Mouse (Mus musculus): Measurements from ENCODE around the gene Tnfrsf26. TPM values are rescaled to one million over a fixed set of nuclear protein-coding genes. Genes with fewer than 3 reads are reported as not detected.

Tnfrsf26 gene
- polyA plus RNA-seq, 1 experiment from 2014 or later = 0.54 TPM

DNA sequence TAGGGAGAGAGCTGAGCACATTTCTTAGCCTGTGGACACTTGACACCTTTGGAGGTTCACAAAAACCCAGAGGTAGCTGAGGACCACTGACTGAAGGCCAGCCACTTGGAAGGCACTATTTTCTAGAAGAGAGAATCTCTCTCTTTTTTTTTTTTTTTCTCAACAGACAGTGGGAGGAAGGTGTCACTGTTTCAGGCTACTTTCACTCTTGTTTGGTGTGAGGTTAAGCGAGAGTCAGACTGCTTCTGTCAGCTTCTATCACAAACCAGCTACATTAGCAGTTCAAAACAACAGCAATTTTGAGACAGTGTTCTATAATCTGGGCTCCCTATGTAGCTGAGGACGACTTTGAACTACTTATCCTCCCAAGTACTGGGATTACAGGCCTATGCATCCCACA is 2.3 kb downstream of the Tnfrsf26 start:
- ATAC-seq (ENCODE audit: low read depth) = no peak
- H3K4me2 ChIP-seq = no peak overlapping the region
- H3K9ac ChIP-seq = no peak overlapping the region
- H3K4me3 ChIP-seq (replicated peaks) = no peak overlapping the region
- no peak overlapping the region for H3K27ac ChIP-seq
- H3K9me3 ChIP-seq (replicated peaks) = no peaks in the 10 kb centered on the region
- no peaks in the 10 kb centered on the region for H3K36me3 ChIP-seq
- no peaks in the 10 kb centered on the region for H3K4me1 ChIP-seq (replicated peaks)
- no peaks in the 10 kb centered on the region for H3K27me3 ChIP-seq
- DNase-seq = no peak
- 48% methylated on average over 2 of the region's 2 CpGs for WGBS (ENCODE audit: insufficient replicate concordance)

GRCm38 (mm10) chr7:143625151-143625550 is 3.4 kb downstream of the Tnfrsf26 start:
- H3K9me3 ChIP-seq (replicated peaks) = no peaks in the 10 kb centered on the region
- DNase-seq = no peak
- no peak overlapping the region for H3K27ac ChIP-seq
- no peaks in the 10 kb centered on the region for H3K4me1 ChIP-seq (replicated peaks)
- H3K4me3 ChIP-seq (replicated peaks) = no peak overlapping the region
- H3K9ac ChIP-seq = no peak overlapping the region
- H3K36me3 ChIP-seq = no peaks in the 10 kb centered on the region
- WGBS (ENCODE audit: insufficient replicate concordance) = 26% methylated on average over 5 of the region's 5 CpGs
- H3K27me3 ChIP-seq = no peaks in the 10 kb centered on the region
- ATAC-seq (ENCODE audit: low read depth) = no peak
- no peak overlapping the region for H3K4me2 ChIP-seq

DNA sequence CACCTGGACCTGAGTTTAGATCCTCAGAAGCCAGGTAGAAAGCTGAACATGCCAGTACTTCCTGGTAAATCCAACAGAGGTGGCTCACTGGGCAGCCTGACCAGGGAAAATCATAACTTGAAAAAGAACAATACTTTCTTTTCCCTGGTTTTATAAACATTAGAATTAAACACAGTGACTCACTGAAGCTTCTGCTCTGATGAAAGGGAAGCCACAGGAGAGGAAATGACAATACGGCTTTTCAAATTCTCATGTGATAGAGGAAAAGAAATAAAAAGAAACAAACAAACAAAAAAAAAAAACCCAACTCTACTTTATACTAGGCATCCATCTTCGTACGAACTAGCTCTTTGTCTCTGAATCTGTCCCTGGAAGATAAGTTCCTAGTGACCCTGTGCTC is 4.0 kb downstream of the Tnfrsf26 start:
- H3K27ac ChIP-seq = no peak overlapping the region
- H3K4me1 ChIP-seq (replicated peaks) = no peaks in the 10 kb centered on the region
- DNase-seq = no peak
- no peak overlapping the region for H3K4me3 ChIP-seq (replicated peaks)
- H3K9me3 ChIP-seq (replicated peaks) = no peaks in the 10 kb centered on the region
- H3K36me3 ChIP-seq = no peaks in the 10 kb centered on the region
- 46% methylated on average over 3 of the region's 3 CpGs for WGBS (ENCODE audit: insufficient replicate concordance)
- no peaks in the 10 kb centered on the region for H3K27me3 ChIP-seq
- no peak overlapping the region for H3K4me2 ChIP-seq
- ATAC-seq (ENCODE audit: low read depth) = no peak
- no peak overlapping the region for H3K9ac ChIP-seq

GRCm38 (mm10) chr7:143620951-143621350 is 7.6 kb downstream of the Tnfrsf26 start:
- no peak overlapping the region for H3K4me2 ChIP-seq
- H3K4me1 ChIP-seq (replicated peaks) = no peaks in the 10 kb centered on the region
- ATAC-seq (ENCODE audit: low read depth) (no peak), DNase-seq (no peak)
- no peaks in the 10 kb centered on the region for H3K27me3 ChIP-seq
- no peaks in the 10 kb centered on the region for H3K9me3 ChIP-seq (replicated peaks)
- H3K4me3 ChIP-seq (replicated peaks) = no peak overlapping the region
- no peaks in the 10 kb centered on the region for H3K36me3 ChIP-seq
- H3K9ac ChIP-seq = no peak overlapping the region
- no peak overlapping the region for H3K27ac ChIP-seq
- WGBS (ENCODE audit: insufficient replicate concordance) = 43% methylated on average over 1 of the region's 1 CpGs

DNA sequence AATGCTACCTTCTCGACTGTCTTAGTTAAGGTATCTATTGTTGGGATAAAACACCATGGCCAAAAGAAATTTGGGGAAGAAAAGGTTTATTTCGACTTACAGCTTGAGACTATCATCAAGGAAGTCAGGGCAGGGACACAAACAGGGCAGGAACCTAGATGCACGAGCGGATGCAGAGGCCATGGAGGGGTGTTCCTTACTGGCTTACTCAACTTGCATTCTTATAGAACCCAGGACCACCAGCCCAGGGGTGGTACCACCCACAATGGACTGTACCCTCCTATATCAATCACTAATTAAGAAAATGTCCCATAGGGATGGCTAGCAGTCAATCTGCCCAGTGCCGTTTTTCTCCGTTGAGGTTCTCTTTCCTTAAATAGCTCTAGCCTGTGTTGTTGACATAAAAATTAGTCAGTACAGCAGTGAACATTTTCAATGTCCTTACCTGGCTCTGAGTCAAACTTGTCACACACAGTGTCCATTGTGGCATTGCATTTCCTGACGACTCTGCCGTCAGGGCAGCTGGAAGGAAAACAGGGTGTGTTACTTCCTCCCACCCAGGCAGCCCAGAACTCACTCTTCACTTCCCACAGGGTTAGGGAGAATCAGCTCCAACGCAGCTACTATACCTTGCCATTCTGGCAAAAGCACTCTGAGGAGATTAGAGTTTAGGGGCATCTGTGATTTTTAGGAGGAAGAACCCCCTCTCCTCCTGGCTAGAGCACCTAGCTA is 14.0 kb downstream of the Tnfrsf26 start:
- ATAC-seq (ENCODE audit: low read depth) (no peak), DNase-seq (no peak)

DNA sequence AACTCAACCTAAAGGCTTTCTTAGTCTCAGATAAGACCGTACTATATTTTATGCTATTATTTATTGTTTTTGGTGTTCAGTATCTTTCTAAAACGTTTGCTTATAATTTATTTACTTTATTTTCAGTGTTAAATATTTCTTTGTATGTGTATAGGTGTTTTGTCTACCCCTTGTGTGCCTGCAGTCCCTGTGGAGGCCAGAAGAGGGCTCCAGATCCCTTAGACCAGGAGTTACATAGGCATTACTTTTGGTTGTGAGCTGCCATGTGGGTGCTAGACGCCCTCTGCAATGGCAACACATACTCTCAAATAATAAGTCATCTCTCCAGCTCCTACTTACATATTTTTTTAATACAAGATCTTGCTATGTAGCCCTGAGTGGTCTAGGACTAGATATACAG is 16.3 kb downstream of the Tnfrsf26 start:
- no peak overlapping the region for H3K4me2 ChIP-seq
- no peaks in the 10 kb centered on the region for H3K4me1 ChIP-seq (replicated peaks)
- H3K36me3 ChIP-seq = no peaks in the 10 kb centered on the region
- no peak overlapping the region for H3K27ac ChIP-seq
- 50% methylated on average over 3 of the region's 3 CpGs for WGBS (ENCODE audit: insufficient replicate concordance)
- ATAC-seq (ENCODE audit: low read depth) (no peak), DNase-seq (no peak)
- no peak overlapping the region for H3K9ac ChIP-seq
- no peaks in the 10 kb centered on the region for H3K27me3 ChIP-seq
- no peak overlapping the region for H3K4me3 ChIP-seq (replicated peaks)
- H3K9me3 ChIP-seq (replicated peaks) = no peaks in the 10 kb centered on the region

More for the DNA sequence above, 14.0 kb downstream of the Tnfrsf26 start:
- Histone ChIP-seq H3K4me2 (no peak overlapping the region), H3K9me3 (replicated peaks) (no peaks in the 10 kb centered on the region), H3K4me3 (replicated peaks) (no peak overlapping the region), H3K27ac (no peak overlapping the region), H3K9ac (no peak overlapping the region), H3K27me3 (no peaks in the 10 kb centered on the region), H3K36me3 (no peaks in the 10 kb centered on the region), H3K4me1 (replicated peaks) (no peaks in the 10 kb centered on the region)
- WGBS (ENCODE audit: insufficient replicate concordance) = 33% methylated on average over 9 of the region's 9 CpGs

- no peak overlapping the region for H3K27ac ChIP-seq
- no peaks in the 10 kb centered on the region for H3K36me3 ChIP-seq
- no peak overlapping the region for H3K9ac ChIP-seq
- no peak overlapping the region for H3K4me3 ChIP-seq (replicated peaks)
- ATAC-seq (ENCODE audit: low read depth) (no peak), DNase-seq (no peak)
- 21% methylated on average over 3 of the region's 3 CpGs for WGBS (ENCODE audit: insufficient replicate concordance)
- peaks cover 18% of the 10 kb centered on the region for H3K4me1 ChIP-seq (replicated peaks)
- no peak overlapping the region for H3K4me2 ChIP-seq
- no peaks in the 10 kb centered on the region for H3K27me3 ChIP-seq
- no peaks in the 10 kb centered on the region for H3K9me3 ChIP-seq (replicated peaks)
Measured at GRCm38 (mm10) chr7:143605321-143605720, 23.2 kb downstream of the Tnfrsf26 start.

- H3K27ac ChIP-seq = no peak overlapping the region
- ATAC-seq (ENCODE audit: low read depth) (no peak), DNase-seq (no peak)
- H3K4me3 ChIP-seq (replicated peaks) = no peak overlapping the region
- WGBS (ENCODE audit: insufficient replicate concordance) = 21% methylated on average over 2 of the region's 2 CpGs
- H3K27me3 ChIP-seq = no peaks in the 10 kb centered on the region
- no peaks in the 10 kb centered on the region for H3K9me3 ChIP-seq (replicated peaks)
- no peak overlapping the region for H3K9ac ChIP-seq
- peaks cover 19% of the 10 kb centered on the region for H3K4me1 ChIP-seq (replicated peaks)
- no peaks in the 10 kb centered on the region for H3K36me3 ChIP-seq
- H3K4me2 ChIP-seq = no peak overlapping the region
Measured at GRCm38 (mm10) chr7:143604889-143605288, 23.6 kb downstream of the Tnfrsf26 start.

DNA sequence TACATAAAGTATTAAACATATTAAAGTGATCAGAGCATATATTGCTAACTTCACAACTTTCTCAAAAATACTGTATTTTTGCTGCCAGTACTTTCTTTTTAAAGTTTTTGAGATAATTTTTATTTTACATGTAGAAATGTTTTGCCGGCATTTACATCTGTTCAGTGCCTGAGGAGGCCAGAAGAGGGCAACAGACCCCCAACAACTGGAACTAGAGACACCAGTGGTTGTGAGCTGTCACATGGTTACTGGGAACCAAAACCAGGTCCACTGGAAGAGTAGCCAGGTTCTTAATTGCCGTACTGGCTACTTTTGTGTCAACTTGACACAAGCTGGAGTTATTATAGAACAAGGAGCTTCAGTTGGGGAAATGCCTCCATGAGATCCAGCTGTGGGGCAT is 26.8 kb downstream of the Tnfrsf26 start:
- H3K4me3 ChIP-seq (replicated peaks) = no peak overlapping the region
- WGBS (ENCODE audit: insufficient replicate concordance) = 73% methylated on average over 2 of the region's 2 CpGs
- H3K9ac ChIP-seq = no peak overlapping the region
- DNase-seq = no peak
- H3K4me2 ChIP-seq = no peak overlapping the region
- H3K4me1 ChIP-seq (replicated peaks) = peaks cover 42% of the 10 kb centered on the region
- no peaks in the 10 kb centered on the region for H3K27me3 ChIP-seq
- no peak for ATAC-seq (ENCODE audit: low read depth)
- no peaks in the 10 kb centered on the region for H3K9me3 ChIP-seq (replicated peaks)
- peaks cover 21% of the 10 kb centered on the region for H3K36me3 ChIP-seq
- no peak overlapping the region for H3K27ac ChIP-seq

- peak overlapping the region; percentile 85 for H3K27ac ChIP-seq
- H3K4me1 ChIP-seq (replicated peaks) = peaks cover 46% of the 10 kb centered on the region
- no peaks in the 10 kb centered on the region for H3K27me3 ChIP-seq
- peak overlapping the region; percentile 92 for H3K4me2 ChIP-seq
- 7% methylated on average over 15 of the region's 15 CpGs for WGBS (ENCODE audit: insufficient replicate concordance)
- no peak for ATAC-seq (ENCODE audit: low read depth)
- peak overlapping the region; percentile 100 for H3K4me3 ChIP-seq (replicated peaks)
- no peak for DNase-seq
- H3K9me3 ChIP-seq (replicated peaks) = no peaks in the 10 kb centered on the region
- H3K9ac ChIP-seq = peak overlapping the region; percentile 98
- peaks cover 35% of the 10 kb centered on the region for H3K36me3 ChIP-seq
Measured at GRCm38 (mm10) chr7:143600231-143600740, 28.2 kb downstream of the Tnfrsf26 start.

DNA sequence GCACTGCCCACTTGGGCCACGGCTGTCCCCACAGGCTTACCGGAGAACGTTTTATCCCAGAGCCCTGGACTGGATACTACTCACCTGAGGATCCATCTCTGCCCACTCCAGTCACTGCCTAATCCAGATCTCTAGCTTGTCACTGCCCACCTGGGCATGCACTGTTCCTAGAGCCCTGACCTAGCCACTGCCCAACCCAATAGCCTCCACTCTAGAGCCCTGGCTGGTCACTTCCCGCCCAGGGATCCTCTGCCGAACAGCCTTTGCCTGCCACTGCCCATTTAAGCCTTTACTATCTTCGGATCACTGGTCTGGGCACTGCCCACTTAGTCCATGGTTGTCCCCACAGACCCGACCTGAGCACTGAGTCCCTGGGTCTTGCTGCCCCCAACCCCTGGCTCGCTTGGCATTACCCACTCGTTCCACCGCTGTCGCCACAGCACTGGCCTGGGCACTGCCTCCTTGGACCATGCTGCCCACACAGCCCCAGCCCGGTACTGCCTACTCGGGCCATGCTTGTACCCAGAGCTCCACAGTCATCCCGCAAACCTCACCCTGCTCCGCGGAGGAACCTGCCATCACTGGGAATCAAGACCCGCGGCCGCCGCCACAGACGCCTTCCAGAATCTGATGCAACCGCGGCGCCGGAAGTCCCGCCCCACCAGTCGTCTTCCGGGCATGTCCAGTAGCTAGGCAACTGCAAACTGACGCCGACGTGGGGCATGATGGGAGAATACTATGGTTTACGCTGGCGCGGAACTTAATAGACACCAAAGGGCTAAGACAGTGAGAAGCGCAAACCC is 28.9 kb downstream of the Tnfrsf26 start, which contains the start of gene Cars:
TSS of gene Cars (minus strand) at position 663 of the 803 bp plus-strand sequence.
- Histone ChIP-seq H3K9me3 (replicated peaks) (no peaks in the 10 kb centered on the region), H3K27ac (peak within 1 kb of the TSS; percentile 85), H3K36me3 (peaks cover 41% of the 10 kb centered on the region), H3K9ac (peak within 1 kb of the TSS; percentile 98), H3K4me1 (replicated peaks) (peaks cover 49% of the 10 kb centered on the region), H3K27me3 (no peaks in the 10 kb centered on the region), H3K4me3 (replicated peaks) (peak within 1 kb of the TSS; percentile 100), H3K4me2 (peak within 1 kb of the TSS; percentile 92)
- ATAC-seq (ENCODE audit: low read depth) (peak; percentile 98), DNase-seq (peak; percentile 93)
- 1% methylated on average over 35 of the region's 35 CpGs for WGBS (ENCODE audit: insufficient replicate concordance)
